Mouse (Mus musculus) forebrain, embryonic 15.5 days (tissue): ENCODE measurements at regions not wholly inside any gene's neighbourhood (a gene's known extent, or its start where the extent isn't known, plus 50 kb on each side); places are given as distances from the start of the nearest gene placed in this dataset.

Source experiments
- ATAC-seq: fragments of 200-750 bp; cut with Nextera tagmentation; replicated peaks from 2 replicates; pipeline ENCODE4 v1.8.0; 2017; ENCODE audit warnings: mild to moderate bottlenecking, moderate TSS enrichment, moderate library complexity
- H3K27ac ChIP-seq: fragments of 300-500 bp; sonication (generic); replicated peaks from 2 replicates; pipeline ENCODE4 v1.5.1; 2015; ENCODE audit warnings: mild to moderate bottlenecking, inconsistent platforms
- H3K27me3 ChIP-seq: fragments of 300-500 bp; sonication (generic); 2 replicates; pipeline ENCODE4 v1.6.1; 2015; ENCODE audit warnings: inconsistent platforms
- H3K36me3 ChIP-seq: fragments of 300-500 bp; sonication (generic); 2 replicates; pipeline ENCODE4 v1.6.1; 2015; ENCODE audit warnings: mild to moderate bottlenecking, inconsistent platforms
- H3K4me1 ChIP-seq: fragments of 300-500 bp; sonication (generic); 2 replicates; pipeline ENCODE4 v1.6.1; 2015; ENCODE audit warnings: inconsistent platforms
- H3K4me2 ChIP-seq: fragments of 300-500 bp; sonication (generic); replicated peaks from 2 replicates; pipeline ENCODE4 v1.6.1; 2015; ENCODE audit warnings: mild to moderate bottlenecking, inconsistent platforms
- H3K4me3 ChIP-seq: fragments of 300-500 bp; sonication (generic); 2 replicates; pipeline ENCODE4 v1.5.1; 2015; ENCODE audit warnings: mild to moderate bottlenecking, inconsistent platforms
- H3K9ac ChIP-seq: fragments of 300-500 bp; sonication (generic); replicated peaks from 2 replicates; pipeline ENCODE4 v1.6.1; 2015; ENCODE audit warnings: mild to moderate bottlenecking, inconsistent platforms
- H3K9me3 ChIP-seq: fragments of 300-500 bp; sonication (generic); 2 replicates; pipeline ENCODE4 v1.6.1; 2016; ENCODE audit warnings: inconsistent platforms
- WGBS: fragments of 180-500 bp; shearing (Covaris S2); methylation state at CpG from one replicate; pipeline ENCODE4 v1.1.7; 2015; ENCODE audit warnings: mixed read lengths; 5-methylcytosine and 5-hydroxymethylcytosine counted together

DNA sequence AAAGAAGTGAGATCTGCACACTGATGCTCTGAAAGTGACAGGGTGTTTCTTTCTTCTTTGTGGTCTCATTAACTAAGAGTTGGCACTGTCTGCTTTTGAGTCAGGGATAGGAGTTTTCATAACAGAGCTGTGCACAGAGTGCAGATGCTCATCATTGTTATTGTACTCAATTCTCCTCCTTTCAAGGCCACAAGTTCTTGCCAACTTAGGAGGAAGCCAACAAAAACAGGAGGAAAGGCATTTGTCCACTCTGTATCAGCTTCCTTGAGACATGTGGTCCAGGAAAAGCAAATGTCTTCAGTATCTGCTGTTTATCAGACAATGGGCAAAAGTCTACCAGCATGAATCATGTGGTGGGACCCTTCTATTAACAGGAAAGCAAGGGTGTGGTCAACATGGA is 345.1 kb downstream of the Fam181b start:
- Histone ChIP-seq H3K9me3 (no peaks in the 10 kb centered on the region), H3K36me3 (no peaks in the 10 kb centered on the region), H3K4me1 (no peaks in the 10 kb centered on the region), H3K4me2 (no peak overlapping the region), H3K4me3 (no peak overlapping the region), H3K27me3 (no peaks in the 10 kb centered on the region), H3K27ac (no peak overlapping the region), H3K9ac (no peak overlapping the region)
- no peak for ATAC-seq

DNA sequence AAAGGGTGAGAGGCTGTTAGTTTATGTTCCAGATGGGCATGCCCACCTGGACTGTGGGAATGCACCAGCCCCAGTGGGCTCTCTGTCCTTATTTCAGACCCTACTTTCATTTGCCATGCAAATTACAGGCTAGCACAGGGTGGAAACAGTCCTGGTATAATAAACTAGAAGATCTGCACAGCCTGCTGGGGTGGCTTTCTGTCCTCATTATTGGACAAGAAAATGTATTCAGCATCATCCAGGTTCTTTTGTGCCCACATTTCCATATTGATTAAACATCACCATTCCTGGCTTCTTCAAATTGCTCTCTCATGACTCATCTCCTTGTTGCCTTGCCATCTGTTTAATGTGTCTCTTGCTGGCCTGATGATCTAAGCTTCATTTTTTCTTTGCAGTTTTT is 355.4 kb downstream of the Fam181b start:
- no peak overlapping the region for H3K4me3 ChIP-seq
- H3K27me3 ChIP-seq = no peaks in the 10 kb centered on the region
- H3K9ac ChIP-seq = no peak overlapping the region
- no peaks in the 10 kb centered on the region for H3K36me3 ChIP-seq
- no peaks in the 10 kb centered on the region for H3K4me1 ChIP-seq
- no peak overlapping the region for H3K27ac ChIP-seq
- ATAC-seq = 0 out of 2 replicates have a peak, but pooled peaks have one; percentile 23
- H3K4me2 ChIP-seq = no peak overlapping the region
- no peaks in the 10 kb centered on the region for H3K9me3 ChIP-seq

DNA sequence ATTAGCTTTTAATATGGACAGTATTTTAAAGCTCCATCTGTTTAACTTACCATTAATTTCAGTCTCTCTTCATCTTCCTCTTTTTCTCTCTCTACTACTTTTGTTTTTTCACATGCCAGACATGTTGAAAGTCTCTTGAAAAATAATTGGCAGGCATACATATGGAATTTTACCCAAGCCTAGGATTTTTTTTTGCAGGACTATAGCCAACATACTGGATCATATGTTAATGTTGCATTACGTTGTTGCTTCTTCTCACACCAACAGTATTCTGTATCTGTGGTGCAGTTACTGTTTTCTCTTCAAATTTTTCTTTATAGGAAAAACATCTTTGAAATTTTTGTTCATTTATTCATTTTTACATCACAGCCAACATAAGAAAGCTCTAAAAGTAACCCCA is 374.4 kb downstream of the Fam181b start:
- Histone ChIP-seq H3K9ac (no peak overlapping the region), H3K9me3 (no peaks in the 10 kb centered on the region), H3K36me3 (no peaks in the 10 kb centered on the region), H3K4me2 (no peak overlapping the region), H3K4me1 (no peaks in the 10 kb centered on the region), H3K4me3 (no peak overlapping the region), H3K27me3 (no peaks in the 10 kb centered on the region), H3K27ac (no peak overlapping the region)
- peak; percentile 38; the same call in 1 of the 2 replicates for ATAC-seq
- WGBS = 60% methylated on average over 1 of the region's 1 CpGs

DNA sequence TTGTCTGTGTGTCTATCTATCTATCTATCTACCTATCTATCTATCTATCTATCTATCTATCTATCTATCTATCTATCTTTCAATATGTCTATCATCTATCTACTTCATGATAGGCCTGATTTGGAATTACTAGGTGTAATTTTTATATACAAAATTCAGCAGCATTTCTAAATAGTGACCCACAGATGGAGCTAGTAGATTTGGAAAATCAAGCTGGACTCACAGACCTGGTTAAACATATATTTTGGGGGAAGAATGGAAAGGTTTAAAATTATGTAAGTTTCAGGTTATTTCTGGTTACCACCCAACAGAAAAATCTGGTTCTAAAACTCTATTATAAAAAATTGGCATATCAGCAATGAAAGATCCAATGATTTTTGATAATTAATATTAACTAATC is 383.7 kb downstream of the Fam181b start:
- Histone ChIP-seq H3K36me3 (no peaks in the 10 kb centered on the region), H3K9ac (no peak overlapping the region), H3K9me3 (no peaks in the 10 kb centered on the region), H3K27me3 (no peaks in the 10 kb centered on the region), H3K27ac (no peak overlapping the region), H3K4me2 (no peak overlapping the region), H3K4me3 (no peak overlapping the region), H3K4me1 (no peaks in the 10 kb centered on the region)
- no peak for ATAC-seq

DNA sequence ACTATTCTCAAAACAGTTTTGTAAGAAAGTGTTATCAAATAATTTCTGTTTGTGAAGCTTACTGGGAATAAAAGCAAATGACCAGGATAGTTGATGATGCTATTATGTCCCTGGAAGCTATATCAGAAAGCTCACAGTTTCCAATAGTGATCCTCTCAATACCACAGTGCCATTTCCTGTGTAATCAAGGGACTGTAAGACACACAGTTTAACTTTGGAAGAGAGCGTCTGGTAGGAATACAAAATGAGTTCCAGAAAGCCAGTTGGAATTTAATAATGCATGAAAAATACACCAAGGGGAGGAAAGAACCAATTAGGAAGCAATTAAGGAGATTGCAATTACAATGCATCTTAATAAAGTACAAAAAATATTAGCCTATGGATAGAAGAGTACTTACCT is 393.7 kb downstream of the Fam181b start:
- ATAC-seq = no peak
- Histone ChIP-seq H3K4me1 (no peaks in the 10 kb centered on the region), H3K4me2 (no peak overlapping the region), H3K9ac (no peak overlapping the region), H3K27me3 (no peaks in the 10 kb centered on the region), H3K27ac (no peak overlapping the region), H3K4me3 (no peak overlapping the region), H3K9me3 (no peaks in the 10 kb centered on the region), H3K36me3 (no peaks in the 10 kb centered on the region)
- 39% methylated on average over 1 of the region's 1 CpGs for WGBS

DNA sequence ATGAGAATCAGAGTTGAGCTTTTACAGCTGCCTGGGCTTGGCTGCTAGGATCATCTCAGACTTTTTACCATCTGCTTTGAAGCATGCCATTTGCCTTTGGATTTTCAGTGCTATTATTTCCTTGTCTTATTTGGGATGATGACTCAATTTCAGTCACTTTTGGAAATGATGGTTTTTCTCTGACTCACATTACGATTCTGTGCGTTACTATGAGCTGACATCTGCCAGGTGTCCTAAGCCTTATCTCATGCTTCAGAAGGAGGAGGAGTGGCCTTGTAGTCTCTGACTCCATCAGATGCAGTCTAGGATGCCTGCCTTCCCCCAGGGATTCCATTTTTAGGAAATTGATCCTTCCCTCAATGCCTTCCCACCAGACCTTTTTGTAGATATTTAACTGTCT is 431.0 kb downstream of the Fam181b start:
- Histone ChIP-seq H3K27ac (no peak overlapping the region), H3K4me1 (no peaks in the 10 kb centered on the region), H3K9ac (no peak overlapping the region), H3K27me3 (no peaks in the 10 kb centered on the region), H3K4me2 (no peak overlapping the region), H3K36me3 (no peaks in the 10 kb centered on the region), H3K9me3 (no peaks in the 10 kb centered on the region), H3K4me3 (no peak overlapping the region)
- no peak; the same call in 1 of the 2 replicates for ATAC-seq
- 73% methylated on average over 2 of the region's 2 CpGs for WGBS

DNA sequence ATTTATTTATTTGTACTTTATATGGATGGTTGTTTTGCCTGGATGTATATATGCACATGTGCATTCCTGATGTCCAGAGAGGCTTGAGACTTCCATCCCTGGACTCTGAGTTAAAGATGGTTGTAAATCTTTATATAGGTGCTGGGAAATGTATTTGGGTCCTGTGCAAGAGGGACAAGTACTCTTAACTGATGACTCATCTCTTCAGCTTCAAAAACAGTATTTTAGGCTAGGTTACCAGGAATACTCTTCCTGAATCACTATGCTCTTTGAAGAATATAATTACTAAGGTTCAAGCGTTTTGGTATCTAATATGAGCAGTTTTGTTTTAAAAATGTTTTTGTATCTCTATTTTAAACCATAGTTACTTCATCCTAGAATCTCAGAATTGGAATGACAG is 431.6 kb downstream of the Fam181b start:
- Histone ChIP-seq H3K27me3 (no peaks in the 10 kb centered on the region), H3K36me3 (no peaks in the 10 kb centered on the region), H3K9me3 (no peaks in the 10 kb centered on the region), H3K9ac (no peak overlapping the region), H3K27ac (no peak overlapping the region), H3K4me3 (no peak overlapping the region), H3K4me1 (no peaks in the 10 kb centered on the region), H3K4me2 (no peak overlapping the region)
- no peak for ATAC-seq
- 80% methylated on average over 1 of the region's 1 CpGs for WGBS

DNA sequence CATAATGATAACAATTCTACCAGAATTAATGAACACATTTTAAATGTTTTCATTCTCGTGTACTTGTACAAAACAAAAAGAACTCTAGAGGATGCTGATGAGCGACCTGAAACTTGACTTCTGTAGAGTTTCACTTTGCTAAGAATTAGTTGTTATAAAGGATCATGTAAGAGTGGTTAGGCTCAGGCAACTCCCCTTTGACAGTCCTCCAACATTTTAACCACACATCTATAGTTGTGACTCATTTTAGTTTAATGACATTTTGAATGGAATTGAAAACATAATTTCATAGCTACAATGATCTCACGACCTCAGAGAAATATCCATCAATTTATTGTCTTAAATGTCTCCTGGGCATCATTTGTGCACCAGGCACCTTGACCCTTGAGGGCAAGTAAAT is 479.5 kb downstream of the Fam181b start:
- no peaks in the 10 kb centered on the region for H3K9me3 ChIP-seq
- no peak overlapping the region for H3K27ac ChIP-seq
- H3K36me3 ChIP-seq = no peaks in the 10 kb centered on the region
- no peak overlapping the region for H3K9ac ChIP-seq
- H3K4me3 ChIP-seq = no peak overlapping the region
- no peaks in the 10 kb centered on the region for H3K27me3 ChIP-seq
- no peak overlapping the region for H3K4me2 ChIP-seq
- no peaks in the 10 kb centered on the region for H3K4me1 ChIP-seq
- 77% methylated on average over 3 of the region's 3 CpGs for WGBS
- no peak for ATAC-seq

DNA sequence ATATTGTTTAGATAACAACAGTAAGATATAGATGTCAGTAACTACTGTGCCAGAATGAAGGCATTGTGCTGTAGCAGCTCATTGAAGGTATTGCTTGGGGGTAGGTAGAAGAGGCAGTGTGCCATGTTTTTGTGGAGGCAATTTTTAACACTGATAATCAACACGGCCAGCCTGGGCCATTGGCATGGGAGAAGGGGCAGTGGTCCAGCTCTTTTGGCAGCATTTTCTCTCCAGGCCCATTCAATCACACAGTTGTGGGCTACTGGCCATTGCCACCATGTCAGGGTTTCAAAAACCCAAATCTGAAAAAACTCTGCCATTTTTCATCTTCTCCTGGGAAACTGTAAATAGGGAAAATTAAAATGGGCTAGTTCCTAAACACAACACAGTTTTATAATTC is 497.9 kb downstream of the Fam181b start:
- Histone ChIP-seq H3K27ac (no peak overlapping the region), H3K4me2 (no peak overlapping the region), H3K9ac (no peak overlapping the region), H3K4me3 (no peak overlapping the region), H3K27me3 (no peaks in the 10 kb centered on the region), H3K9me3 (no peaks in the 10 kb centered on the region), H3K36me3 (no peaks in the 10 kb centered on the region), H3K4me1 (no peaks in the 10 kb centered on the region)
- no peak for ATAC-seq
- WGBS = 68% methylated on average over 1 of the region's 1 CpGs

DNA sequence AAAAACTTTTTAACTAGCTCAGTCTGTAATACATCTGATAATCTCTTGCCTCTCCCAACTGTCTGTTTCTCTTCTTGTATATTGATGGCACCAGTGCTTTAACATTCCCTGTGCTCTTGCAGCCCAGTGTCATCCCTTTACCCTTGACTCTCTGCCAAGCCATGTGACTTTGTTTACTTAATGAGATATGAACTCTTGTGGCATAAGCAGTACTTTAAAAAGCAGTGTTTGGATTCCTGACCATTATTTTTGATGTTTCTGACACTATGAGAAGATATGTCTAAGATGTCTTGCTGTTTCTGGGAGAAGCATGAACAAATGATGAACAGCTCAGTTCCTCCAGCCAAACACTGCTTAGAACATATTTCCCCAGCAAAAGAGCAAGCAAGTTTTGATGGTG is 507.5 kb downstream of the Fam181b start:
- H3K4me3 ChIP-seq = no peak overlapping the region
- H3K4me2 ChIP-seq = no peak overlapping the region
- H3K36me3 ChIP-seq = no peaks in the 10 kb centered on the region
- H3K9ac ChIP-seq = no peak overlapping the region
- H3K27ac ChIP-seq = no peak overlapping the region
- H3K4me1 ChIP-seq = no peaks in the 10 kb centered on the region
- no peak for ATAC-seq
- H3K27me3 ChIP-seq = no peaks in the 10 kb centered on the region
- no peaks in the 10 kb centered on the region for H3K9me3 ChIP-seq

DNA sequence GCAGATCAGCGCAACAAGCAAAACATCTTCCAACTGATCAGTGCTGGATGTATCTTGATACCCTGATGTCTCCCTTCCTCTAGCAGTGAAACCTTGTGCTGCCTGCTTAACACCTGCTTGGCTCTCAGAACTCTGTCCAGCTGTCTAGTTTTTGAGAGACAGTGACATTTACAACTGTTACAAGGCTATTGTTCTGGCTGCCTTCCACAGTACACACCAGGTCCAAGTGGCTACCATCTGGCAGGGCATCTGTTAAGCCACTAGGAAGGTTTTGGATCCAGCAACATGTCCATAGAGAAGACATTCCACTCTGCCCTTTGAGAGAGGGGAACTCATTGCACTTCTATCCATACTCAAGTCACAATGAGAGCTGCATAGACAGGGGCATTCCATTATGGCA is 508.4 kb downstream of the Fam181b start:
- Histone ChIP-seq H3K9me3 (no peaks in the 10 kb centered on the region), H3K27me3 (no peaks in the 10 kb centered on the region), H3K4me1 (no peaks in the 10 kb centered on the region), H3K9ac (no peak overlapping the region), H3K36me3 (no peaks in the 10 kb centered on the region), H3K27ac (no peak overlapping the region), H3K4me3 (no peak overlapping the region), H3K4me2 (no peak overlapping the region)
- no peak for ATAC-seq
- 100% methylated on average over 1 of the region's 1 CpGs for WGBS
